Comparison of ENCODE assay signal across 7 mouse cellular contexts in genomic region chr11:54006362-54006761, GRCm38 (mm10). TPM values are rescaled to one million over a fixed set of nuclear protein-coding genes. Genes with fewer than 3 reads are reported as not detected.
A peak's percentile ranks its signal among the peaks of the same experiment; 100 is the strongest.
DNase-seq lines count a peak whose midpoint lies in the region; ATAC-seq and TF ChIP-seq lines count a peak whose summit lies in the region.
"Not testable (repeated sequence)": the region's sequence is repeated elsewhere in the genome, so short reads cannot be mapped to it uniquely, and the experiment has no call there.

No protein-coding gene starts in this region.

- peak; percentile 78 for DNase-seq in heart, adult 11 months
- not testable (repeated sequence) for DNase-seq in kidney, adult 2 months; liver, embryonic 13.5 days

- H3K9me3 ChIP-seq in erythroblast, embryonic 14.5 days (ENCODE audit: control insufficient read depth, low read length); liver, embryonic 13.5 days (replicated peaks); liver, embryonic 16.5 days (replicated peaks; ENCODE audit: control insufficient read depth, low read length): not testable (repeated sequence)

- peak overlapping the region; percentile 69 for H3K9ac ChIP-seq in liver, embryonic 13.5 days
- H3K9ac ChIP-seq in liver, embryonic 16.5 days (ENCODE audit: low read depth, low read length), result not testable (repeated sequence)

- H3K4me3 ChIP-seq in bone marrow, adult 2 months (replicated peaks; ENCODE audit: control insufficient read depth, low read depth, low read length); kidney, adult 2 months (ENCODE audit: insufficient read depth, low read depth, low read length); liver, embryonic 16.5 days (ENCODE audit: low read depth, low read length): not testable (repeated sequence)
- peak overlapping the region; percentile 51 for H3K4me3 ChIP-seq in erythroblast, embryonic 14.5 days (replicated peaks)
- H3K4me3 ChIP-seq in liver, embryonic 13.5 days (replicated peaks), result peak overlapping the region; percentile 4; the same call in 1 of the 2 replicates

- TF ChIP-seq POLR2A in bone marrow, adult 2 months (IDR thresholded peaks at IDR 0.05; ENCODE audit: borderline replicate concordance, control insufficient read depth, low read depth, low read length); kidney, adult 2 months (IDR thresholded peaks at IDR 0.05; ENCODE audit: low read depth, low read length): not testable (repeated sequence)

- peak; percentile 67 for ATAC-seq in liver, embryonic 13.5 days (ENCODE audit: low read depth)
- peak; percentile 56 for ATAC-seq in liver, embryonic 16.5 days (ENCODE audit: low read depth)
- ATAC-seq in megakaryocyte-erythroid progenitor cell, adult 5-6 weeks (replicated peaks; ENCODE audit: low FRiP score, low TSS enrichment, poor library complexity, severe bottlenecking), result peak; percentile 42

- not testable (repeated sequence) for H3K27me3 ChIP-seq in erythroblast, embryonic 14.5 days (ENCODE audit: control insufficient read depth); kidney, adult 2 months (replicated peaks; ENCODE audit: control insufficient read depth, insufficient read depth, low read length); liver, embryonic 13.5 days; liver, embryonic 16.5 days (ENCODE audit: control insufficient read depth, insufficient read depth, low read depth, low read length)

- WGBS in bone marrow, adult 2 months, result 59% methylated on average over 5 of the region's 5 CpGs
- 54% methylated on average over 5 of the region's 5 CpGs for WGBS in kidney, adult 2 months
- 13% methylated on average over 5 of the region's 5 CpGs for WGBS in liver, embryonic 13.5 days (ENCODE audit: insufficient replicate concordance)
- WGBS in liver, embryonic 16.5 days (ENCODE audit: insufficient replicate concordance), result 14% methylated on average over 5 of the region's 5 CpGs

- not testable (repeated sequence) for TF ChIP-seq CTCF in bone marrow, adult 2 months (IDR thresholded peaks at IDR 0.05; ENCODE audit: control insufficient read depth, insufficient read depth, low read length); kidney, adult 2 months (conservative IDR thresholded peaks at IDR 0.05; ENCODE audit: insufficient read depth, insufficient read length, low read depth, low read length)

- peaks cover 100% of the 10 kb centered on the region for H3K36me3 ChIP-seq in erythroblast, embryonic 14.5 days (ENCODE audit: control insufficient read depth)
- H3K36me3 ChIP-seq in kidney, adult 2 months (ENCODE audit: control insufficient read depth, insufficient read depth, low read length), result not testable (repeated sequence)
- peaks cover 81% of the 10 kb centered on the region for H3K36me3 ChIP-seq in liver, embryonic 13.5 days
- peaks cover 22% of the 10 kb centered on the region for H3K36me3 ChIP-seq in liver, embryonic 16.5 days (ENCODE audit: control insufficient read depth, insufficient read depth)

- H3K4me2 ChIP-seq in liver, embryonic 13.5 days, result peak overlapping the region; percentile 70
- peak overlapping the region; percentile 32 for H3K4me2 ChIP-seq in liver, embryonic 16.5 days (ENCODE audit: low read depth, low read length)

- peak overlapping the region; percentile 51; the same call in 1 of the 2 replicates for H3K27ac ChIP-seq in bone marrow, adult 2 months (ENCODE audit: control insufficient read depth, insufficient read depth, low read depth, low read length, poor library complexity)
- H3K27ac ChIP-seq in kidney, adult 2 months (ENCODE audit: insufficient read depth, low read depth, low read length), result peak overlapping the region; percentile 62; the same call in 1 of the 2 replicates
- peak overlapping the region; percentile 97 for H3K27ac ChIP-seq in liver, embryonic 13.5 days
- H3K27ac ChIP-seq in liver, embryonic 16.5 days (ENCODE audit: low read length), result peak overlapping the region; percentile 95

- not testable (repeated sequence) for H3K4me1 ChIP-seq in bone marrow, adult 2 months (ENCODE audit: control insufficient read depth, insufficient read depth, low read length)
- H3K4me1 ChIP-seq in erythroblast, embryonic 14.5 days (ENCODE audit: control insufficient read depth), result peaks cover 90% of the 10 kb centered on the region
- H3K4me1 ChIP-seq in kidney, adult 2 months (ENCODE audit: control insufficient read depth, insufficient read depth, low read length), result peaks cover 45% of the 10 kb centered on the region
- H3K4me1 ChIP-seq in liver, embryonic 13.5 days (replicated peaks), result peaks cover 84% of the 10 kb centered on the region
- peaks cover 50% of the 10 kb centered on the region for H3K4me1 ChIP-seq in liver, embryonic 16.5 days (ENCODE audit: control insufficient read depth, low read depth, low read length)

RNA-seq across cellular contexts. Expression of gene Slc22a4, which starts 21.5 kb away (rescaled TPM):
- polyA plus RNA-seq in bone marrow, adult 2 months (2011; ENCODE audit: insufficient read depth, insufficient read length, low replicate concordance, missing spikeins), result 20.7 and 34.8 TPM in 2 replicates
- 10.1 and 12.5 TPM in 2 replicates for polyA plus RNA-seq in erythroblast, embryonic 14.5 days (2012)
- polyA plus RNA-seq in kidney, adult 2 months (2012; rRNA removed), result 46.7 and 56.8 TPM in 2 replicates
- 33.7 and 33.9 TPM in 2 replicates for polyA plus RNA-seq in liver, embryonic 13.5 days (2015; fragmentation: Nextera tagmentation; extraction: Ambion mirVana)
- 34.8 and 39.3 TPM in 2 replicates for polyA plus RNA-seq in liver, embryonic 16.5 days (2015; fragmentation: Nextera tagmentation; extraction: Ambion mirVana)
- total RNA-seq in megakaryocyte-erythroid progenitor cell, adult 5-6 weeks (2014; fragmentation: Nextera tagmentation), result 8.4 and 11.5 TPM in 2 replicates
- total RNA-seq in megakaryocyte-erythroid progenitor cell, adult 5-6 weeks (2017), result 1.8 and 4.9 TPM in 2 replicates

RNA-seq across cellular contexts. Expression of gene Slc22a21, which starts 26.2 kb away (rescaled TPM):
- 3.1 and 6.3 TPM in 2 replicates for polyA plus RNA-seq in bone marrow, adult 2 months (2011; ENCODE audit: insufficient read depth, insufficient read length, low replicate concordance, missing spikeins)
- 0.26 and 0.77 TPM in 2 replicates for polyA plus RNA-seq in erythroblast, embryonic 14.5 days (2012)
- polyA plus RNA-seq in kidney, adult 2 months (2012; rRNA removed), result 2.4 and 3.7 TPM in 2 replicates
- 1.1 and 1.6 TPM in 2 replicates for polyA plus RNA-seq in liver, embryonic 13.5 days (2015; fragmentation: Nextera tagmentation; extraction: Ambion mirVana)
- polyA plus RNA-seq in liver, embryonic 16.5 days (2015; fragmentation: Nextera tagmentation; extraction: Ambion mirVana), result 0.92 and 1.2 TPM in 2 replicates
- total RNA-seq in megakaryocyte-erythroid progenitor cell, adult 5-6 weeks (2014; fragmentation: Nextera tagmentation), result 1.5 and 4.3 TPM in 2 replicates
- 2.3 TPM in 1 of 2 replicates, not detected in the other for total RNA-seq in megakaryocyte-erythroid progenitor cell, adult 5-6 weeks (2017)
